Mouse (Mus musculus): ENCODE measurements around the gene Gm20738. TPM values are rescaled to one million over a fixed set of nuclear protein-coding genes. Genes with fewer than 3 reads are reported as not detected.
"Not testable (repeated sequence)": the region's sequence is repeated elsewhere in the genome, so short reads cannot be mapped to it uniquely, and the experiment has no call there.

The Gm20738 gene
- not detected in 2 replicates for polyA plus RNA-seq (2016; fragmentation: Nextera tagmentation; extraction: Ambion mirVana)

- not testable (repeated sequence) for H3K27ac ChIP-seq; ATAC-seq (ENCODE audit: insufficient number of reproducible peaks, insufficient read depth, low FRiP score, low TSS enrichment, low read depth); H3K4me2 ChIP-seq; H3K4me3 ChIP-seq (replicated peaks); H3K36me3 ChIP-seq; H3K27me3 ChIP-seq; H3K9ac ChIP-seq (replicated peaks); H3K9me3 ChIP-seq; H3K4me1 ChIP-seq (replicated peaks)
- WGBS, result 74% methylated on average over 2 of the region's 4 CpGs
Measured at GRCm38 (mm10) chrY:37957511-37957910, at the start of gene Gm20738. TSS of gene Gm20738 (plus strand) at chrY:37957811.
